ENCODE assay signal across 8 mouse cellular contexts in the genomic region with DNA sequence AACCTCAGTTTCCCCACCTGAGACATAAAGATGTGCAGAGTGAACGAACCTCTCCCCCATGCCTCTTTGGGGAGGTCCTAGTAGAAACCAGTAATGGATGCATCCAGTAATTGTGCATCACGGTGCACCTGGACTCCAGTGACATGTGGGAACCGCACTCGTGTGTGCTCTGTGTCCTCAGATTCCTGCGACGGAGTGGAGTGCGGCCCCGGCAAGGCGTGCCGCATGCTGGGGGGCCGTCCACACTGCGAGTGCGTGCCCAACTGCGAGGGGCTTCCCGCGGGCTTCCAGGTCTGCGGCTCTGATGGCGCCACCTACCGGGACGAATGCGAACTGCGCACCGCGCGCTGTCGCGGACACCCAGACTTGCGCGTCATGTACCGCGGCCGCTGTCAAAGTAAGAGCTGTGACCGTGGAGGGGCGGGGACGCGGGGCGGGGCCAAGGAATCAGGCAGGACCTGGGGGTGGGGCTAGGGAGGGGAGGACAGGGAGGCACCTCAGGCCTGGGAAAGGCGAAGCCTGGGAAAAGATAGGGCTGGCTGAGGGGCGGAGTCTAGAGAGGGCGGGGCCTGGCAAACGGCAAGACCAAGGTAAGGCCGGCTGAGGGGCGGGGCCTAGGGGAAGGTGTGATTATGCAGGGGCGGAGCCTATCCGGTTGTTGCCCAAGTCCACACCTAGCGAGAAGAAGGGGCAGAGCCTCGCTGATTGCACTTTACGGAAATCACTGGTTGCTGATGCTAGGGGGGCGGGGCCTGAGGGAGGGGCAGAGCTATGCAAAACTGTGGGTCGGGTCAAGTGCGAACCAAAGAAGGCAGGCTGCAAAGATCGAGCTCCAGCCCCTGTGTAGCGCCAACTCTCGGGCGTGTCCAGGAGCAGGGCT. TPM values are rescaled to one million over a fixed set of nuclear protein-coding genes. Genes with fewer than 3 reads are reported as not detected.
DNase-seq lines count a peak whose midpoint lies in the region; ATAC-seq lines count a peak whose summit lies in the region.

No protein-coding gene starts in this region.

- peak; percentile 77 for ATAC-seq in activated CD4-positive, CD25-positive, alpha-beta regulatory T cell, adult 4 months
- peak; percentile 71 for ATAC-seq in megakaryocyte progenitor cell, adult 5-6 weeks (replicated peaks; ENCODE audit: poor library complexity)

- DNase-seq in embryo, embryonic 10 days (ENCODE audit: low spot score) = peak; percentile 95
- DNase-seq in gastrocnemius, postnatal 10 days = peak; percentile 94
- peak; percentile 99 for DNase-seq in induced T-regulatory cell, adult 2 months (ENCODE audit: low read depth)
- DNase-seq in left cerebral cortex, adult 9 months (ENCODE audit: low spot score in 2 of 2) = peak; percentile 97
- DNase-seq in right cerebral cortex, postnatal 14 days = peak; percentile 94
- DNase-seq in urinary bladder, postnatal 36 days (ENCODE audit: low spot score in 2 of 2) = peak; percentile 98

RNA-seq across cellular contexts. Expression of gene Fstl3, which starts 3.0 kb away (rescaled TPM):
- polyA plus RNA-seq in activated CD4-positive, CD25-positive, alpha-beta regulatory T cell, adult 4 months (2017; shearing (Covaris generic)) = under 1 TPM in 1 of 2 experiments, not detected in 1; 0.86 TPM
- 1 to 10 TPM; 1.1 to 1.6 TPM for total RNA-seq in gastrocnemius, postnatal 10 days (2021)
- 1.6 and 2.7 TPM in 2 replicates for total RNA-seq in megakaryocyte progenitor cell, adult 5-6 weeks (2015)
- 1.3 and 3.6 TPM in 2 replicates for total RNA-seq in megakaryocyte progenitor cell, adult 5-6 weeks (2017)

RNA-seq across cellular contexts. Expression of gene Prss57, which starts 10.7 kb away (rescaled TPM):
- 1 to 10 TPM in 1 of 2 experiments, under 1 TPM in 1; 0.76 to 1.1 TPM for polyA plus RNA-seq in activated CD4-positive, CD25-positive, alpha-beta regulatory T cell, adult 4 months (2017; shearing (Covaris generic))
- total RNA-seq in gastrocnemius, postnatal 10 days (2021) = under 1 TPM in 1 of 2 experiments, not detected in 1; 0.11 TPM
- 160 and 189 TPM in 2 replicates for total RNA-seq in megakaryocyte progenitor cell, adult 5-6 weeks (2015)
- total RNA-seq in megakaryocyte progenitor cell, adult 5-6 weeks (2017) = 95.1 and 100.0 TPM in 2 replicates

RNA-seq across cellular contexts. Expression of gene Rnf126, which starts 13.3 kb away (rescaled TPM):
- 1 to 10 TPM; 3.9 to 4.4 TPM for polyA plus RNA-seq in activated CD4-positive, CD25-positive, alpha-beta regulatory T cell, adult 4 months (2017; shearing (Covaris generic))
- total RNA-seq in gastrocnemius, postnatal 10 days (2021) = 10 to 100 TPM; 35.2 to 36.1 TPM
- total RNA-seq in megakaryocyte progenitor cell, adult 5-6 weeks (2015) = 55.6 and 63.0 TPM in 2 replicates
- 18.4 and 20.2 TPM in 2 replicates for total RNA-seq in megakaryocyte progenitor cell, adult 5-6 weeks (2017)

RNA-seq across cellular contexts. Expression of gene Palm, which starts 13.3 kb away (rescaled TPM):
- polyA plus RNA-seq in activated CD4-positive, CD25-positive, alpha-beta regulatory T cell, adult 4 months (2017; shearing (Covaris generic)) = under 1 TPM; 0.55 to 0.95 TPM
- 10 to 100 TPM; 26.6 to 36.8 TPM for total RNA-seq in gastrocnemius, postnatal 10 days (2021)
- total RNA-seq in megakaryocyte progenitor cell, adult 5-6 weeks (2015) = 65.3 and 71.4 TPM in 2 replicates
- total RNA-seq in megakaryocyte progenitor cell, adult 5-6 weeks (2017) = 43.4 and 53.4 TPM in 2 replicates

RNA-seq across cellular contexts. Expression of gene Fgf22, which starts 25.1 kb away (rescaled TPM):
- not detected for polyA plus RNA-seq in activated CD4-positive, CD25-positive, alpha-beta regulatory T cell, adult 4 months (2017; shearing (Covaris generic))
- total RNA-seq in gastrocnemius, postnatal 10 days (2021) = not detected
- total RNA-seq in megakaryocyte progenitor cell, adult 5-6 weeks (2015) = not detected in 2 replicates
- total RNA-seq in megakaryocyte progenitor cell, adult 5-6 weeks (2017) = not detected in 2 replicates

Comparison
In these comparisons a context has a peak if more than half of its experiments do, and no peak if none do; other contexts are left out.
1. Peak in every context shown above with its lines: DNase-seq and ATAC-seq.
2. RNA of gene Prss57, which starts 10.7 kb away (total RNA-seq): 95.1 to 189 TPM in megakaryocyte progenitor cell, adult 5-6 weeks; 0.11 TPM in gastrocnemius, postnatal 10 days; every median in the first group is over 10 times any median in the second.